Mouse (Mus musculus): ENCODE measurements at regions not wholly inside any gene's neighbourhood (a gene's known extent, or its start where the extent isn't known, plus 50 kb on each side); places are given as distances from the start of the nearest gene placed in this dataset.

- no peak for TF ChIP-seq MAX (IDR thresholded peaks at IDR 0.05)
- no peak for TF ChIP-seq CTCF (IDR thresholded peaks at IDR 0.05; ENCODE audit: control insufficient read depth, insufficient read depth, insufficient read length)
- TF ChIP-seq CEBPB (IDR thresholded peaks at IDR 0.05; ENCODE audit: low read depth) = no peak
- TF ChIP-seq USF1 (IDR thresholded peaks at IDR 0.05; ENCODE audit: low read depth) = no peak
- no peak for TF ChIP-seq MYOD1 (IDR thresholded peaks at IDR 0.05; ENCODE audit: control insufficient read depth, insufficient read length, low read depth)
- no peak for TF ChIP-seq MYOG (IDR thresholded peaks at IDR 0.05; ENCODE audit: control insufficient read depth, extremely low read depth, insufficient read length)
Measured at GRCm38 (mm10) chr12:25211331-25211730, 114.4 kb upstream of the Id2 start.
